Mouse (Mus musculus) left cerebral cortex, postnatal 14 days (tissue): Measurements from ENCODE around the gene Gmds. TPM values are rescaled to one million over a fixed set of nuclear protein-coding genes. Genes with fewer than 3 reads are reported as not detected.
A peak's percentile ranks its signal among the peaks of the same experiment; 100 is the strongest.

Source experiments
- DNase-seq, 2 experiments: peaks; one replicate each; pipeline ENCODE4 v3.0.0; 2021 to 2022; ENCODE audit warnings: low spot score in 2 of 2, mixed read lengths in 1 of 2
- intact Hi-C: fragments of 180-260 bp; cut with DNase I; formaldehyde crosslinking; loops from one replicate; pipeline ENCODE4 v1.15.1; 2025
- total RNA-seq, 2 experiments: library from RNA; stranded (reverse); gene quantifications; 2 replicates each; pipeline ENCODE4 v1.2.3; 2021

Gene Gmds
- total RNA-seq, 2 experiments from 2014 or later = 12.8 to 14.0 TPM

DNA sequence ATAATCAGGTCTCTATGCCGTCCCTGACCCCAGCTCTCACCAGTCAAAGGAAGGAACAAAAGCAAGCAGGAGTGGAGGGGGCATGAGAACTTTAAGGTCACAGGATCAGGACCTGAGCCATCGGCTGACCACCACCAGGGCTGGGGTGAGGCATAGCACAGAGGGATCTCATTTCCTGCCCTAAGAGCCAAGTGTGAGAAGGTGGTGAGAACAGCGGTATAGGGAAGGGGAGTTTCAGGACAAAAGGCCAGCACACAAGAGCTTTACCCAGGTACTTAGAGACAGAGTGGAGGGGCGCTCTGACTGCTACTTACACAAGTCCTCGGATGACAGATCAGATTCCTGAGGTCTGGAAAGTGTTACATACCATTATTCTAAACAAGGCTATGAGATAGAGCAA lies 426.6 kb downstream of the Gmds start:
- intact Hi-C loops = no loop called here
- DNase-seq = no peak

DNA sequence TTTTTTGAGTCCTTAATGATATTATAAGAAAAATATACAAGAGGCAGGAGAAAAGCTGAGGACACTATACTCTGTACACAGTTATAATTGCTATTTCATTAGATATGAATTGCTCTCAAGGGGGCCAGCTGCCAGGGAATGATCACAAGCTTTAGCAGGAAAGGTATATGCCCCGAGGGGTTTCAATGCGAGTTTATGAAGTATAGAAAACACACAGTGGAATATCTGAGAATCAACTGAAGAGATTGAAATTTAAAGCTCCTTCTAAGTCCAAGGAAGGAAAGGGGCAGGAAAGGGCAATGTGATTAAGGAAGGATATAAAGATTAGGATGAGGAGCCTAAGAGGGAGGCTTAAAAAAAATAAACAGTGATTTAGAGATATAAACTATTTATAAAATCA lies 427.2 kb downstream of the Gmds start:
- intact Hi-C loops = no loop called here
- DNase-seq = no peak

DNA sequence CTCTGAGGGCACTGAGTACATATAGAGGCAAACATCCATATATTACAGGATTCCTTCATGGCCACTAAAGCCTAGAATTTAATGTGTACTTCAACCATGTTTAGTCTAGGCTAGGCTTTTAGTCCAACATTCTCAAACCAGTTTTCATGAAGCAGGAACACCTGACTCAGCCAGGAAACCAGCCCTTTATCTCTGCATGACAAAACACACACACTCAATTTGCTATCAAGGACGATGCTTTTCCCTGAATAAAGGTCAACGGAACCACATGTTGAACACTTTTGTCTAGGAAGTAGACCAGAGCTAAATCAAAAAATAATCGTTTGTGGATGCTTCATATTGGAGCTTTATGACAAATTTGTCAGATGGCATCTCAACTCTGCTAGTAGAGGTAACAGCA lies 429.5 kb downstream of the Gmds start:
- DNase-seq = no peak
- intact Hi-C loops = no loop called here

DNA sequence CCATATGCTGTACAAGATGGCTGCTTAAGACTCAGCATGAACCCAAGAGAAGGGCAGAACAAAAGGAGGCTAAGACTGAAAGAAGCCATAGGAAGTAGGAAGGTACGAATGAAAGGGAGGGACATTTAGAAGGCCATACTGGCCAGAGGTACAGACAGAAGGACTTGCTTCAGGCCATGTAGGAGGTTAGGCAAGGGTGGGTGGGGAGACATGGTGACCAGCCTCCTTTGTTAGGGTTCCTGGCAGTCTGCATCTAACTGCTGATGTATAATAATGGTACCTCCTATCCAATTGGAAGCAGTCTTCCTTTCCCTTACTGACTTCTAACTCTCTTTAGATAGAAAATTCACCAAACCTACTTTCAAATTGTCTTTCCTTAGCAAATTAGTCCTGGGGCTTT lies 432.0 kb downstream of the Gmds start:
- intact Hi-C loops = no loop called here
- DNase-seq = no peak

DNA sequence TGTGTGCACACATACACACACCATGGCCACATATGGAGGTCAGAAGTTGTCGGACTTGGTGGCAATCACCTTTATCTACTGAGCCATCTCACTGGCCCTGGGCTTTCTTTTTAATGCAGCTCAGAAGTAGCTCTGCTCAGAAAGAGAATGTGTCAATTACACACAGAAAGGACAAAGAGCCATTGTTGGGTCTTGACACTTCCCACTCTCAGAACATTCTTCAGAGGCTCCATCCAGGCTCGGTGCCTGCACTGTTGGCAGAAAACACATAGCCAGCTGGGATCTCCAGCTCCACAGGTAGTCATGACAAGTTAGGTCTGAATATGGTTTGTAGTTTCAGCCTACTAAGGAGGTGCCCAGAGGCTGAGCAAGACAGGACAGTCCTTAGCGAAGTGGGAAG lies 438.3 kb downstream of the Gmds start:
- intact Hi-C loops = no loop called here
- no peak for DNase-seq

DNA sequence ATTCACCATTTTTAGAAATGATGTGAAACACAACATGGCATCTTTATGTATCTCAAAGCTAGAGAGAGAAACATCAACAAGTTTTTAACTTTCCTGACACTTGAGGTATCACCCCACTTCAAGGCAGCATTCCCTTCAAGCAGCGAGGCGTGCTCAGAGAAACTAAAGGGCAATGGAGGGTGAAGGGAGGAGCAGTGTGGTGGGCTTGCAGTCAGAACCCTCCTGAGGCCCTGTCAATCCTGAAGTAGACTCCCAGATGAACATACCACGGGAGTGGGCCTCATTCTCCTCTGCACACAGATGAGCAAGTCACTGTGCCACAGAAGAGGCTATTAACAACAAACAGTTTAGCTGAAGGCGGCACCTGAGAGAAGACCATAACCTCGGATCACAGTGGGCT lies 439.1 kb downstream of the Gmds start:
- intact Hi-C loops = no loop called here
- no peak for DNase-seq

DNA sequence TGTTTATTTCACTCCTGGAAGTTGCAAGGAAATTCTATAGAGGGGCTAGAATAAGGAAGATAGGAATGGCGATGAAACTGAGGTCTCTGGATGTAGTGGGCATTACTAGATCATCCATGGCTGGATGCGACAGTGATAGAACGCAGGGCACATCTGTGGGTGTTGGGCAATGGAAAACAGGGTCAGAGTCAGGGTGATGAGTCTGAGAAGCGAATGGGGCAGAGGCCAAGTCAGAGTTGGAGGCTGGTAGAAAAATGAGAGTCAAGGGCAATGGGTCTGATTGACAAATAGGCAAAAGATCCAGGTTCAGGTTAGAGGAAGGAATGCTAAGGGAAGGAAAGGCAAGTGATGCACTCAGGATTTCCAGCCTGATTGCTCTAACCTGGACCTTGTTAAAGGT lies 441.0 kb downstream of the Gmds start:
- no peak for DNase-seq
- intact Hi-C loops = no loop called here

DNA sequence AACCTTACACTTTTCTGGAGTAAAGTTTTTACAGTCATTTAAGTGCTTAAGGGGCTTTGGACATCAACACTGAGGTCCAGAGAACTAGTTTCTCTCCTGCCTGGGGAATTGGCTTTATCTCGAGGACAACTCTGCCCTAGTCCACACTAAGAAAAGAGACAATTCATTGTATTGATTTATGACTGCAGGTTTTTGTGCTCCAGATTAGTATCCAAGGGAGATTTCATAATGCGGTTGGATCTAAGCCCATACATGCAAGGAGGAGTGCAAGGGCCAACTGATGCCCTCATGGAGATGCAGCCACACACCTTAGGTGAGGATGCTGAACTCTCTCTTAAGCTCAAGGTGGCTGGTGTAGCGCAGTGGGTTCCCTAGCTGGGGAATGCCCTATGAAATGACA lies 444.0 kb downstream of the Gmds start:
- no peak for DNase-seq
- intact Hi-C loops = no loop called here

DNA sequence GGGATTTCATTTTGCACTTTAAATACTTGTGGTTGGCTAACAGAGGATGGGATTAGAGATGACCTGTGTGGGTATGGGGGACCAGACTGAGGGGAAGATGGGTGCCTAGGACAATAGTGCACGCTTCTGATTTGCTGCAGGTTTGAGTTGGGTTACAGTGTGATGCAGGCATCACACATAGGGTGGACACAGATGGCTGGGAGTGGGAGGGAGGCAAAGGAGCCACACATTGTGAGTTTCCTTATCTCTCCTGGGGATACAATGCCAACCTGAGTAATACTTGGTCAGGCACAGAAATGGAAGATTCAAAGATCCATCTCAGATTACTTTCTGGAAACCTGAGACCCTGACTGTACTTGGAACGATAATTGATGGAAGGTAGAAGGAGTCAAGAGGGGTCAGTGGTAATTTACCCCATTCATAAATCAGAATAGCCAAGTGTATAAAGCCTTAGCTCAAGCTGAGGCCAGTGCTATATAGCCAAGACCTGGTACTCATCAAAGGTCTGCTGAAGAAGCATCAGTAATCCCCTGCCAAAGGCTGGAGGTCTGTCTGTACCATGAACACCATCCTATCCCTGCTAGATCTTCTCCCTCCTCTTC lies 445.5 kb downstream of the Gmds start:
- DNase-seq = no peak
- intact Hi-C loops = no loop called here

DNA sequence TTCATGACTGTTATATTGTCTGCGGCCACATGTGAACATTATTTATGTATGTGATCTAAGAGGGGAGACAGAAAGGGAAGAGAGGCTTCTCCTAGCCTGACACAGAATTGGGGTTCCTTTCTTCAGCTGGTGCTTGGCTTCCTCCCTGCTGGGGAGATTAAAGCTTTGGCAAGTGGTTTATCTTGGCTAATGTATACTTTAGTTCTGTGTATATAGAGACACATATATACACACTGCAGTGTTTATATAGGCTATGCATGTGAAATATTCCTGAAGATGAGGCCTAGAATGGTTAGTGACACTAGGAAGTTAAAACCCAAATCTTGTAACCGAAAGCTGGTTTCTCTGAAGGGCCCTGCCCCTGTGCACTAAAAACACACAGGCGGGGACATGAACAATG lies 450.0 kb downstream of the Gmds start:
- intact Hi-C loops = no loop called here
- no peak for DNase-seq

DNA sequence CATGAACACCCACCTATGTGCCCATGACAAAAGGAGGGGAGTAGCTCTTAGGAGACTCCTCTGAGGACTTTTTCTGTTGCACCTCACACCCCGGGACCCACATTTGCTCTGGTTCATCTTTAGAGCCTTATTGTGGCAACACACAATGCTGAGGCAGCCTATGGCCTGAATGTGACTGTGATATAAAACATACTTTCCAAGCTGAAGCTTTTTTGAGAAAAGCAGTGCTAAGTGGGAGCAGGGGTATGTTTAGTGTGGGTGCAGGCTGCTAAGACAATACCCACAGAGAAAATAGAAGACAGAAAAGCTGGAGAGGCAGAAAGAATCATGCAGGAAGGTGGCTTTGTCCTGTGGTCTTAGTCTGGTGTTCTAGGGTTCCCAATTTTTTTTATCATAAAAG lies 452.8 kb downstream of the Gmds start:
- no peak for DNase-seq
- intact Hi-C loops = no loop called here

DNA sequence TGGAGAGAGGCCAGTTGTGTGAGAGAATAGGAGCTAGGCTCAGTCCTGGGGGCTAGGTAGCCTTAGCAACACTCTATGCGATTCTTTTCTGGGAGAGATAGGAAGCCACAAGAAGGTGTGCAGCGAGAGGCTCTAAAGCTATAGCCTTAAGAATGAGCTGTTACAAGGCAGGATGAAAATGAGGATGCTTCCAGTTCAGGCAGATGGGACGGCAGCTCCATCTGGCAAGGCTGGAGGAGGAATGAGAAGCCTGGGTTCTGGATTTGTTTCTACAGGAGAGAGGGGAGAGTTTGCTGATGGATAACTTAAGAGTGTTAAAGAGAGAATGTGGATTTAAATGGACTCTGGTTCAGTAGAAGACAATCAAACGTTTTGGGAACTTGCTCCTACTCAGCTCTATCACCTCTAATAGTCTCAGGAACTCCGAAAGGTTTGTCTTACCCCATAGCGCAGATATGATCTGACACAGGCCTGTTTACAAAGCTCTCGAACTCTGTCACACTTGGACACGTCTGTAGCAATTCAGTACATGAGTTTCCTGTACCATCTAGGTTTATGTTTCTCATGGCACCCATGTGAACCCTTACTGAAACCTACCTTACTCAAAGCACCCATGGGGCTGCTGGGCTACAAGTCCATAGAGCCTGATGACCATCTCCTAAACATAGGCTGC lies 459.6 kb downstream of the Gmds start:
- peak; percentile 25 to 35 for DNase-seq

DNA sequence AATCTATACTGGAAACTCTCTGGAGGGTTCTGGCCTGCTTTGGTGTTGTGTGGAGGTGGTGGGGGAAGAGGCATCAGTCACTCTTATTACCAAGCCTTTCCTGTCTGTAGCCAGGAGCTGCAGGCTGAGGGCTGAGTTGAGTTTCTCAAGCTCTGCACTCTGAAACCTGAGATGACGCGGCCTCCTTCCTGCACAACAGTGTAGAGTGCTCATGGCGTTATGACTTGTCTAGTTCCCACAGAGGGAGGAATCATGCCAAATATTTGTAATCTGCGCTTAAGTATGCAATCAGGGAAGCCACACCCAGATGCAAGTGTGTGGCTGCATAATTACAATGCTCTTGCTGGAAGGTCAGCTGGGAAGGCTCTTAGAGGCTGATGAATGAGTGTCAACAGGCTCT lies 461.5 kb downstream of the Gmds start:
- intact Hi-C loops = no loop called here
- DNase-seq = no peak

More for the DNA sequence above, 459.6 kb downstream of the Gmds start:
- intact Hi-C loops = no loop called here

DNA sequence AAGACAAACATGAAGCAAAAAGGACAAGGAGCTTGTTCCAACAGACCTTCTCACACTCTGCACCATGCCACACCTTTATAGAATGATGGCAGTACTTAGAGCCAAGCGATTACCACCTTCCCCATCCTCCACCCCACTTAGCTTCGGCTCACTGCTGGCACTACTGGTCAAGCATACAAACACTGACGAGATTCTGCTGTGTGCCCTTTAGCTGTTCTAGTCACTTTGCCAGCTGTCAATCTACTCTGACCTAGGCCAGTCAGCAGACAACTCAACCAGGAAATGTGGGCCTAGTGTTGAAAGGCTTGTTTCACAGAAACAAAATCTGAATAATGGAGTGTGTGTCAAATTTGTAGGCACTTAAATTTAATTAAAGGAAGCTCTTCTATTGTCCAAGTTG lies 464.1 kb downstream of the Gmds start:
- intact Hi-C loops = no loop called here

DNA sequence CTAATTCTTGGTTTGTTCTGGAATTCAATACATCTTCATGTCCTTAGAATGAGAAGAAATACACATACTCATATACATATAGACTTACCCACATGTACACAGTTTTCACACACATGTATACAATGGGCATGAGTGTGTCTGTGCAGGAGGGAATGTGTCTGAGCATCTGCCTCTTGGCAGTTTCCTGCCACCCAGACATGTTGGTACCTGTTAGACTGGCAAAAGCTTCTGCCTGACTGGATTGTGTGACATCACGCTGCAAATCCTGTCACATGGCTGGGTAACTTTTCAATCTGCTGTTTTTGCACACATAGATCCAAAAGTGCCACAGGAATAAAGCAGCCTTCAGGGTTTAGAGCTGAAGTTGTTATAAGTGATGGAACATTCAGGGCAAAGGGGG lies 465.3 kb downstream of the Gmds start:
- DNase-seq = no peak
- intact Hi-C loops = no loop called here

More for the DNA sequence above, 464.1 kb downstream of the Gmds start:
- no peak for DNase-seq

DNA sequence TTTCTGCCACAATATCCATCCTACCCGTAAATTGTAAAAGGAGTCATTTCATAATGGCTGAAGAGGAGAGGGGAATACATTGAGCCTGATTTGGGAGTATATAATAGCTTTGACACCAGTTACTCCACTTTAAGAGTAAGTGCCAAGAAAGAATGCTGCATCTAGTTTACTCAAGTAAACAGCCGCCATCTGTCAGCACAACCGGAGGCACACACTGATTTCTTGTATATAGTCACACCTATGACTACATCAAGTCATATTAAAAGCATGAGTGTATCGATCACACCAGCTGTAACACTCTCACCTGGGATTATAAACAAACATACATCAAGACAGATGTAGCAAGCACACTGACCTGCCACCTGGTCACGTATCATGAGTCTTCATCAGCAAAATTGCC lies 473.8 kb downstream of the Gmds start:
- DNase-seq = no peak
- intact Hi-C loops = no loop called here

DNA sequence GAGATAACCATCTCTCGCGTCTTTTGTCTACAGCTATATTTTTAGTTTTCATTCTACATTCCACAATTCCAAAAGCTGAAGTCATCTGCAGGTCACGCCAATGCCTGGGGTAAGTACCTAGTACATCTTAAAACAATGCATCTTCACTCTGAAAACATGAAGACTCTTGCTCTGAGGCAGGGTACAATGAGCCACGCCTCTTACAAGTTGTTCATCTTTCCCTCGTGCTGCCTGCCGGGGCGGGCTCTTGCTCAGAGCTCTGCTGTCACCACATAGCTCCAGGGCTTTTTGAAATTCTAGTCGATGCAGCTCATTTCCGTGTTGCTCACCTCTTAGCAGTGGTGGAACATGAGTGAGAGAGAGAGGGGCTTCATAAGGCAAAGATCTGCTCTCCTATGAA lies 475.1 kb downstream of the Gmds start:
- DNase-seq = no peak
- intact Hi-C loops = no loop called here

DNA sequence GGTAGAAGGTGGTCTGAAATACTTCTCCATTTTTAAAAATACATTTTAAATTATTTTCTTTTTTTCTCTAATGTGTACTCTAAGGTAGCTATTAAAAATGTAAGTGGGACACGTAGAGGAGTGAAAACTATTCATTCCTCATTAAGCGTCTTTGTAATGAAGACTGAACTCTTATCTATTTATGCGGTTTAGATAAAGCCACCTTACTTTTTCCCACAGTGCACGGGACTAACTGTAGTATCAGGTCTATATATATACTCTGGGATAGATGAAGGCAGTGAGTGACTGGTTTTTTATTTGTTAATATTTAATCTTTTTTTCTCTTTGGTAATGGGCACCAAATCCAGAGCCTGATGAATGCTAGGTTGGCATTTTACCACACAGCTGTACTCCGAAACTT lies 478.3 kb downstream of the Gmds start:
- no peak for DNase-seq
- intact Hi-C loops = no loop called here

DNA sequence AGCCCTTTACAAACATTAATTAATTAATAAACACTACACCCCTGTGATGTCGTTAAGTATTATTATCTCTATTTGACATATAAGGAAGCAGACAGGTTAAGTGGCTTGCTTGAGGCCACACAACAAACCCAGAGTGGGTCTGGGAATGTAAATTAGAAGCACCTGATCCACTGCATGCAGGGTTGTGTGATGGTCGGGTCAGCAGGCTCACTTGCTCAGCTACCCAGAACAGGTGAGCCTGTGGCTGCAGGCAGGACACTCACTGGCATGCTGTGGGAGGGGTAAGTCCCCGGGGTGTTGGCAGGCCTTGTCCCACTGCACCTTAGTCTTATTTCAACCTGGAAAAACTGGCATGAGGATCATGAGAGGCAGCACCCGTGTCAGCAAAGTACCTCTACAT lies 484.5 kb downstream of the Gmds start:
- intact Hi-C loops = no loop called here
- no peak for DNase-seq

DNA sequence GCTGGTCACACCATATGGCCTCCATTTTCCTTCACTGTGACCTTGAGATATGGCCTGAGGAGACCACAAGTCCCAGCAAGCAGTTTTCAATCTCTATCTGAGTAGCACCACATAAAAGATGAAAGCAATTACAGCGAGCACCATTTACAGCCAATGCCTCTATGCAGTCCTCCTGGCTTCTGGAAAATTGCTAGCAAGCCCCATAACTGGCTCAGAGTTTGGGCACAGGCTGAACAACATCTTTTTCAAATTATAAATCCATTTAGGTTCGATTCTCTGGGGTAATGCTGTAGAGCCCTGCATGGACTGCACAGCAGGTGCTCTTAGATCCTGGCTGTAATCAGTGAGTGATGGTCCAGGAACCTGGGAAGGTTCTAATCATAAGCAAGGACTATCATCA lies 485.0 kb downstream of the Gmds start:
- no peak for DNase-seq
- intact Hi-C loops = no loop called here

DNA sequence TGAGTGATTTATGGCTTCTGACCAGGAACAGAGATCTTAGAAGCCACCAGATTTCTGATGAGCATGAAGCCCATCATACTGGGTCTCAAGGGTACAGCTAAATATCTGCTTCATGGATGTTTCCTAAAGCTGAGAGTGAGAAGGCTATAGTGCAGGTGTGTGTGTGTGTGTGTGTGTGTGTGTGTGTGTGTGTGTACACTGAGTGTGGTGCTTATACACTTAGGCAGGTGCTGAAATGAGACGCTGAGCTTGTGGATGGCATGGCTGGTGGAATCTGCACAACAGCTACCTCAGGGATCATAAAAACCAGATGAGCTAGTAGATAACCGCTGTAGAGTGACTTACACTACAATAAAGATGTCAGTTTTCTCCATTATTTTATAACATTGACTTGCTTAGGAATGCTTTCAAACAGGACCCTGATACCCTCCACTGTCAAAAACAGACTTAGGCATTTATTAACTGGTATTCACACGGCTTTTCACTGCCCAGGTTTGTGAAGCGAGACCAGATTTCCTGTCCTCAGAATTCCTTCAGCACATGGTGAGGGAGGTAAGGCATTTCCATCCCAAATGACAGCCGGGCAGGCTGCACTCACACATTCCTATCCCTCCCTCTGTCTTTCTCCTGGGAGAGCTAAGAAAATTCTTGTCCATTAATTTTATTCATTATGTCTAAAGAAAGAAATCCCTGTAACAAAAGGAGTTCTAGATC lies 489.1 kb downstream of the Gmds start:
- intact Hi-C loops = no loop called here

More for the DNA sequence above, 489.1 kb downstream of the Gmds start:
- no peak for DNase-seq
